Mouse (Mus musculus) kidney, adult 2 months (tissue): ENCODE data around the gene Nfatc3.

ENCODE experiments used
- CTCF ChIP-seq: fragments of 200-500 bp; conservative IDR thresholded peaks from 2 replicates; pipeline ENCODE4 v1.5.1; 2011; ENCODE audit warnings: low read depth, mild to moderate bottlenecking, control low read depth, low read length, moderate library complexity, mixed read lengths; ENCODE audit not compliant: insufficient read depth, insufficient read length
- POLR2A ChIP-seq: fragments of 200-500 bp; IDR thresholded peaks from one replicate; pipeline ENCODE4 v1.6.1; 2011; ENCODE audit warnings: low read depth, low read length, control low read depth

DNA sequence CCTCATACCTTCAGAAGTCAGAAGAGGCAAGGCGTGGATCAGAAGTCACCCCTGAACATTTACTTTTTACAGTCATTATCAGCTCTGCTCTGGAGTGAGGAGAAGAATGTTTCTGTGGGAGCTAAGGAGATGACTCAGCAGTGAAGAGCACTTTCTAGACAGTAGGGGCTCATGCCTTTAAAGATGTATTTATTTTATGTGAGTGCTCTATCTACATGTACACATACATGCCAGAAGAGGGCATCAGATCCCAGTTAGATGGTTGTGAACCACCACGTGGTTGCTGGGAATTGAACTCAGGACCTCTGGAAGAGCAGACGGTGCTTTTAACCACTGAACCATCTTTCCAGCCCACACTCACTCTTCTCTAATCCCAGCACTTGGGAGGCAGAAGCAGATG lies 68.4 kb downstream of the Nfatc3 start:
- TF ChIP-seq CTCF (no peak), POLR2A (no peak)
